Mouse (Mus musculus) spleen, adult 2 months (tissue): ENCODE data around the gene Zc3h7a.

Experiments used
- CTCF ChIP-seq: fragments of 200-500 bp; IDR thresholded peaks from 2 replicates; pipeline ENCODE4 v1.5.1; 2011; ENCODE audit warnings: mild to moderate bottlenecking, inconsistent platforms; ENCODE audit not compliant: insufficient read depth, insufficient read length, insufficient replicate concordance; ENCODE audit errors: extremely low read depth
- POLR2A ChIP-seq: fragments of 200-500 bp; IDR thresholded peaks from 2 replicates; pipeline ENCODE4 v1.6.1; 2011; ENCODE audit warnings: low read depth, low read length, inconsistent platforms

DNA sequence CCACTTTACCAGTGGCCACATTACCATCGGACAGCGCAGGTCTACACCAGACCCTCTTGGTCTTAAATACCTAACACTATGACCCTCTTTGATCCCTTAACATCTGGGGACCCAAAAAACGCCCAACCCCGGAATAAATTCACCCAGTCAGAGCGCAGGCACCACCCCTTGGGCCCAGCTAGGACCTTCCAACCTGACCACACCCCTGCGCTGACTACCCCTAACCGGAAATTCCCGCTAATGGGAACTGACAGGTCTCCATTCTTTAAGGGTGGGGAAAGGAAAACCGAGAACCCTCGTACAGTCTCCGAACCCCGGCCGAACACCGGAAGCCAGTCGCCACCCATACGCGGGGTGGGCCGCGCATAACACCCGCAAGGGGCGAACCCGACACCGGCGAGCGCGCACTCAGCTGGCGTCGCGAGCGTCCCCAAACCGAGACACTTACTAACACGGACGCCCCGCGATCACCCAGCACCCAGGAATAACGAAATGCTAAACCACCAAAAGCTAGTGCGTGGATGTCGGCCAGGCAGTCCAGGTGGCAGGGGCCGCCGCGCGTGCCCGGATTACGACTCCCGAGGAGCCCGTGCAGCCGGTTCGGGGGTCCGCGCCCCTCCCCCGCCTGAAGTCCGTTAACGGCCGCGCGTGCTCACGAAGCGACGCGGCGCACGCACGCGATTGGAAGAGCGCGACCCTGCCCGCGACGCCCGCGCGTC lies 545 bp downstream of the Zc3h7a start:
- TF ChIP-seq POLR2A (no peak), CTCF (no peak)
